Mouse (Mus musculus): ENCODE measurements at regions not wholly inside any gene's neighbourhood (a gene's known extent, or its start where the extent isn't known, plus 50 kb on each side); places are given as distances from the start of the nearest gene placed in this dataset.

GRCm38 (mm10) chr10:37484311-37485023 is 345.7 kb upstream of the Marcks start:
- peak; percentile 66 for TF ChIP-seq EP300 (IDR thresholded peaks at IDR 0.05; ENCODE audit: low read depth)
- no peak for TF ChIP-seq CTCF (IDR thresholded peaks at IDR 0.05; ENCODE audit: low read depth)
